Mouse (Mus musculus) B cell, adult 62 days (primary cell): Measurements from ENCODE around the gene Cyp39a1. TPM values are rescaled to one million over a fixed set of nuclear protein-coding genes. Genes with fewer than 3 reads are reported as not detected.

Experiments
- total RNA-seq: library from RNA; stranded (reverse); gene quantifications from 4 replicates; pipeline ENCODE4 v1.2.4, GENCODE M21; 2023

Gene Cyp39a1
- 9.6 to 13.9 TPM (median 11.1 TPM) in 4 replicates for total RNA-seq

GRCm38 (mm10) chr17:43667290-43667843, at the start of gene Cyp39a1:
Gene Cyp39a1 (plus strand): TSS chr17:43667425.

GRCm38 (mm10) chr17:43629496-43630426, 37.5 kb upstream of the Cyp39a1 start, which contains the start of gene Tdrd6:
Gene Tdrd6 (minus strand): TSS chr17:43630299.

GRCm38 (mm10) chr17:43666576-43667289, 492 bp upstream of the Cyp39a1 start, which contains the start of gene Slc25a27:
Gene Slc25a27 (minus strand): TSS chr17:43667214.

Other genes starting within 250 kb of the Cyp39a1 start
- gene Mep1a, start 164.6 kb upstream of the Cyp39a1 start, total RNA-seq, result not detected in 4 replicates
- gene Ankrd66, start 123.8 kb upstream of the Cyp39a1 start, total RNA-seq, result not detected in 4 replicates
- 9.4 to 13.2 TPM (median 10.9 TPM) in 4 replicates for gene Pla2g7, start 99.3 kb upstream of the Cyp39a1 start, total RNA-seq
- 0.09 TPM in 1 of 4 replicates, not detected in the others for gene Tdrd6, start 37.1 kb upstream of the Cyp39a1 start, total RNA-seq
- gene Slc25a27, start 211 bp upstream of the Cyp39a1 start, total RNA-seq, result 2.6 to 3.9 TPM (median 3.5 TPM) in 4 replicates
- gene Rcan2, start 133.9 kb downstream of the Cyp39a1 start, total RNA-seq, result not detected in 4 replicates